Mouse (Mus musculus) stomach, postnatal 0 days (tissue): ENCODE results near the gene Atp1a2.

ENCODE experiments used
- CTCF ChIP-seq: IDR thresholded peaks from 2 replicates; pipeline ENCODE4 v1.5.1; 2016; ENCODE audit warnings: antibody characterized with exemption, low read depth, mild to moderate bottlenecking, moderate library complexity
- EP300 ChIP-seq: optimal IDR thresholded peaks from 2 replicates; pipeline ENCODE3; 2016; ENCODE audit warnings: antibody characterized with exemption

- no peak for TF ChIP-seq CTCF
- no peak for TF ChIP-seq EP300
Observed at GRCm38 (mm10) chr1:172274116-172274515, 23.7 kb downstream of the Atp1a2 start.
